Mouse (Mus musculus): ENCODE data around the gene Olfr684.

DNA sequence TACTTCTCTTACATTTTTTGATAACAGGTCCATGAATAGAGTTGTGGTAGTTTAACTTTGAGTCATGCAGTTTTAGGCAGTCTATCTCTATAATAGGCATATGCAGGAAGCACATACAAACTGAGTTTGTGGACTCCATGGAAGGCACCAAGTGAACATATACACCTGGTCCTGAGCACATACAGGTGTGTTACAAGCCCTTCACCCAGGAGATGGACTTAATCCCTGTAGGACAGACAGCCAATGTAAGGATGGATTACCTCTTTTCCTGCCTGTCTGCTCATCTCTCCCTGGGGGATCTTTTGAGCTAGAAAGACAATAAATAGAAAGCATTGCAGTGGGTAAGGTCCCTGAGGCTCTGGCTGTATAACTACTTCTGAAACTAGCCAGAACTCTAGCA, 46.9 kb downstream of the Olfr684 start, which contains the start of gene Olfr681:
- TF ChIP-seq USF1 (IDR thresholded peaks at IDR 0.05; ENCODE audit: low read depth) (no peak), FOSL1 (IDR thresholded peaks at IDR 0.05; ENCODE audit: insufficient read depth, low read length, poor library complexity, severe bottlenecking) (no peak), MAX (IDR thresholded peaks at IDR 0.05) (no peak), CTCF (IDR thresholded peaks at IDR 0.05; ENCODE audit: control insufficient read depth, insufficient read depth, insufficient read length) (no peak), MYOG (IDR thresholded peaks at IDR 0.05; ENCODE audit: control insufficient read depth, extremely low read depth, insufficient read length) (no peak), MYOD1 (IDR thresholded peaks at IDR 0.05; ENCODE audit: control insufficient read depth, insufficient read length, low read depth) (no peak)

Measured in C2C12 (cell line).